Mouse (Mus musculus) spleen, adult 2 months (tissue): ENCODE measurements at regions not wholly inside any gene's neighbourhood (a gene's known extent, or its start where the extent isn't known, plus 50 kb on each side); places are given as distances from the start of the nearest gene placed in this dataset.

ENCODE experiments used
- DNase-seq, 2 experiments: peaks; one replicate each; pipeline versions ENCODE4 v3.0.0 to v3.0.0-alpha.2; 2012 to 2021; ENCODE audit warnings: low spot score in 2 of 2, low read depth in 1 of 2
- H3K27ac ChIP-seq: fragments of 200-500 bp; 2 replicates; pipeline ENCODE4 v1.5.1; 2012; ENCODE audit warnings: low read length, inconsistent platforms; ENCODE audit not compliant: insufficient read depth
- H3K27me3 ChIP-seq: fragments of 200-500 bp; 2 replicates; pipeline ENCODE4 v1.6.1; 2012; ENCODE audit warnings: mild to moderate bottlenecking, moderate library complexity, low read length, inconsistent platforms; ENCODE audit not compliant: control insufficient read depth, insufficient read depth
- H3K36me3 ChIP-seq: fragments of 200-500 bp; 2 replicates; pipeline ENCODE4 v1.6.1; 2012; ENCODE audit warnings: mild to moderate bottlenecking, low read length, inconsistent platforms; ENCODE audit not compliant: control insufficient read depth, insufficient read depth
- H3K4me1 ChIP-seq: fragments of 200-500 bp; 2 replicates; pipeline ENCODE4 v1.6.1; 2011; ENCODE audit warnings: inconsistent platforms; ENCODE audit not compliant: control insufficient read depth, insufficient read depth, insufficient read length
- H3K4me3 ChIP-seq: fragments of 200-500 bp; 2 replicates; pipeline ENCODE4 v1.5.1; 2011; ENCODE audit warnings: mild to moderate bottlenecking, inconsistent platforms; ENCODE audit not compliant: insufficient read depth, insufficient read length; ENCODE audit errors: extremely low read depth
- CTCF ChIP-seq: fragments of 200-500 bp; IDR thresholded peaks from 2 replicates; pipeline ENCODE4 v1.5.1; 2011; ENCODE audit warnings: mild to moderate bottlenecking, inconsistent platforms; ENCODE audit not compliant: insufficient read depth, insufficient read length, insufficient replicate concordance; ENCODE audit errors: extremely low read depth
- POLR2A ChIP-seq: fragments of 200-500 bp; IDR thresholded peaks from 2 replicates; pipeline ENCODE4 v1.6.1; 2011; ENCODE audit warnings: low read depth, low read length, inconsistent platforms
- WGBS: fragments of 180-500 bp; shearing (Covaris S2); methylation state at CpG from one replicate; pipeline ENCODE4 v1.1.7; 2018; 5-methylcytosine and 5-hydroxymethylcytosine counted together

DNA sequence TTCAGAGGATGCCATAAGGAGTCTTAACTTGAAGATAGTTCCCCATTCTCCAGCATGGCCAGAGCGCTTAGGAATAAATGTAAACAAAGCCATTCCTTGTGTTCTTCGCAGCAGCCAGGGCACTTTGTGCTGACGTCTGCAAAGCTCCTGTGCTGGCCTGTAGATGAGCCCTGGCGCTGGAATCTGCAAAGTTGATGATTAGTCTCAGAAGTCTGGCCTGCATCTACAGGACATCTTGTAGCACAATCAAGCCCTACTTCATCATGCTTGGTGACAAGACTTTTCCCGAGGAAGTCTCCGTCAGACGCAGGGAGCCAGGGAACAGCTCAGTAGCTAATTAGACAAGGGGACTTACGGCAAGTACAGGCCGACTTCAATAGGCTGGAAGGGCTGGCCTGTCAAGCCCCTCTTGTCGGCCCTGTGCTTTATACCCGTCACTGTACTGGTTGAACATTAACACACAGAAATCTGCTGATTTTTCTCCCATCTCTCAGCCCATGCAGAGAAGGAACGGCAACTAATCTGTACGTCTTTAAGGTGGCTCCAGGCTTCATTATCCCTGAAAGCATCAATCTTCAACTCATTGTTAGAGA, 87.6 kb upstream of the Nrbf2 start:
- Histone ChIP-seq H3K27me3 (no peaks in the 10 kb centered on the region), H3K36me3 (no peaks in the 10 kb centered on the region), H3K27ac (no peak overlapping the region), H3K4me1 (no peaks in the 10 kb centered on the region), H3K4me3 (no peak overlapping the region)
- no peak for DNase-seq
- 79% methylated on average over 13 of the region's 13 CpGs for WGBS
- TF ChIP-seq CTCF (no peak), POLR2A (no peak)

DNA sequence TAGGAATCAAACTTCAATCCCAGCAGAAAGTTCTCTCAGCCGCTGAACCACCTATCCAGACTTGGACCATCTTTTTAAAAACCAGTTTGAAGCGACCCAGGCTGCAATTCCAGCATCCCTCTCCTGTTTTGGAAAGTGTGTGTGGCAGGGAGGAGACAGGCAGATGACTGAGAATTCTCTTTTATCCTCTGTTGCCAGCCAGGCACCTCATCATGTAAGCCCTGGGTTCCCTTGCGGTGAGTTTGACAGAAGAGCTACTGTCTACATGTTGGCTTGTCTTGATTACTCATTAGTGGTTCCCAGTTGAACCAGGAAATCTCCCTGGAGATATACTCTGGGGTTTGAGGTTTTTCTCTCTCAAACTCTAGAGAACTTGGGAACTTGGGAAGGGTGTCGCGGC, 91.5 kb upstream of the Nrbf2 start:
- WGBS: 94% methylated on average over 5 of the region's 5 CpGs
- no peaks in the 10 kb centered on the region for H3K4me1 ChIP-seq
- H3K27me3 ChIP-seq: no peaks in the 10 kb centered on the region
- H3K4me3 ChIP-seq: no peak overlapping the region
- no peaks in the 10 kb centered on the region for H3K36me3 ChIP-seq
- DNase-seq: no peak
- no peak for TF ChIP-seq CTCF
- no peak for TF ChIP-seq POLR2A
- no peak overlapping the region for H3K27ac ChIP-seq

DNA sequence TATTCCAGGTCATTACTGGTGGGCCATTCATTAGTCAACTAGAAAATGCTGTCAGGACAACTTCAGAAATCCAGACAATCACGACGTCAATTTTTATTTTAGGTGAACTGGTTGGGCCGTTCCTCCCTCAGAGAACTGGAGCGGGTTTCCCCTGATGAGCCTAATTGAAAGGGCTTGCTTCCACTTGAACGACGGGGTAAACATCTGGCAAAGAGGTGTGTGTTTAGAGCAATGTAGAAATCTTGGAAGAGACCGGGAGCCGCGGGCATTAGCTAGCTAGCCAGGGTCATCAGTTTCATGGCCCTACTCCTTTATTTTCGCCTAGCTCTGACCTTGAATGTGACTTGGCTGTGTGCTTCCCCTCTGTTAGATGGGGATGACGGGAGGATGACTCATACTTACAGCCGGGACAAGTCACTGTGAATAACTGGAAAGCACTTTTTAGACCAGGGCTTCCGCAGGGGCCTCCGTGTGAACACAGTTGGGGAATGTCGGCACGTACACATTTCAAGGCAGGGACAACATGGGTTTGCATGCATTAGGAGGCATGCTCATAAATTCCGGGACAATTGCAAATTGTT, 92.6 kb upstream of the Nrbf2 start:
- no peak for DNase-seq
- no peaks in the 10 kb centered on the region for H3K36me3 ChIP-seq
- TF ChIP-seq CTCF (no peak), POLR2A (no peak)
- no peak overlapping the region for H3K27ac ChIP-seq
- H3K4me3 ChIP-seq: no peak overlapping the region
- no peaks in the 10 kb centered on the region for H3K4me1 ChIP-seq
- WGBS: 68% methylated on average over 17 of the region's 17 CpGs
- no peaks in the 10 kb centered on the region for H3K27me3 ChIP-seq

DNA sequence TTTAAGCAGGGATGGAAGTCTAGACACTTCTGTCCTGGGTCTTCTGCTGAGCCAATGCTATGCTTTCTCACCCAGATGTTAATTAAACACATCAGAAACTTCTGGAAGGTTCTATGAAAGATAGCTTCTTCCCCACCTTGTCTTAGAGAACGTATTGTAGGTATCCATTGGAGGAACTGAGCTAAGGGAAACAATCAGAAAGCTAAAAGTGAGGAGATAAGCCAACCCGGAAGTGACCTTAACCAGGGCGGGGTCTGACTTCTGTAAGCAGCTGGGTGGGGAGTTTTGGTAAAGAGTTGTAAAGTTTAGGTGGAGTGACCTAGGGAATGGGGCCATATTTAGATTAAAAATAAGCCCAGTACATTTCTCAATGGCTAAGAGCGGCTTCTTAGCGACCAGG, 95.1 kb upstream of the Nrbf2 start:
- WGBS: 87% methylated on average over 5 of the region's 5 CpGs
- H3K4me3 ChIP-seq: no peak overlapping the region
- no peak for DNase-seq
- TF ChIP-seq POLR2A (no peak), CTCF (no peak)
- H3K27me3 ChIP-seq: no peaks in the 10 kb centered on the region
- no peaks in the 10 kb centered on the region for H3K36me3 ChIP-seq
- H3K27ac ChIP-seq: no peak overlapping the region
- H3K4me1 ChIP-seq: no peaks in the 10 kb centered on the region

DNA sequence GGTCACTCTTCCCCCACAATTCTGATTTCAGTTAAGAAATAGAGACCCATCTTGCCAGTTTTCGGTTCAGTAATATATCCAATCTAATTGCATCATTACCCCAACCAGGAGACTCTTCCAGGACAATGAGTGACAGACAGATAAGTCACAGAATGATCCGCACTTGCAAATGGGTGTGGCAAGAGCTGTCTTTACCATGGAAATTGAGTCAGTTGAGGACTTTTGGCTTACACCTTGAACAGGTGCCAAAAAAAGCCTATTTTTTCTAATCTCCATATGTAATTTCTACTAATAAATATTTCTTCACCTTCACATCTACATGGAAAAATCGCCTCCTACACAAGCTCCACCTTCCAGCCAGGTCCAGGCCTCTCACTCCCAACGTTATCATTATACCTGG, 98.2 kb upstream of the Nrbf2 start:
- H3K36me3 ChIP-seq: no peaks in the 10 kb centered on the region
- TF ChIP-seq POLR2A (no peak), CTCF (no peak)
- WGBS: 90% methylated on average over 4 of the region's 4 CpGs
- DNase-seq: no peak
- no peak overlapping the region for H3K27ac ChIP-seq
- H3K4me3 ChIP-seq: no peak overlapping the region
- no peaks in the 10 kb centered on the region for H3K4me1 ChIP-seq
- H3K27me3 ChIP-seq: no peaks in the 10 kb centered on the region

DNA sequence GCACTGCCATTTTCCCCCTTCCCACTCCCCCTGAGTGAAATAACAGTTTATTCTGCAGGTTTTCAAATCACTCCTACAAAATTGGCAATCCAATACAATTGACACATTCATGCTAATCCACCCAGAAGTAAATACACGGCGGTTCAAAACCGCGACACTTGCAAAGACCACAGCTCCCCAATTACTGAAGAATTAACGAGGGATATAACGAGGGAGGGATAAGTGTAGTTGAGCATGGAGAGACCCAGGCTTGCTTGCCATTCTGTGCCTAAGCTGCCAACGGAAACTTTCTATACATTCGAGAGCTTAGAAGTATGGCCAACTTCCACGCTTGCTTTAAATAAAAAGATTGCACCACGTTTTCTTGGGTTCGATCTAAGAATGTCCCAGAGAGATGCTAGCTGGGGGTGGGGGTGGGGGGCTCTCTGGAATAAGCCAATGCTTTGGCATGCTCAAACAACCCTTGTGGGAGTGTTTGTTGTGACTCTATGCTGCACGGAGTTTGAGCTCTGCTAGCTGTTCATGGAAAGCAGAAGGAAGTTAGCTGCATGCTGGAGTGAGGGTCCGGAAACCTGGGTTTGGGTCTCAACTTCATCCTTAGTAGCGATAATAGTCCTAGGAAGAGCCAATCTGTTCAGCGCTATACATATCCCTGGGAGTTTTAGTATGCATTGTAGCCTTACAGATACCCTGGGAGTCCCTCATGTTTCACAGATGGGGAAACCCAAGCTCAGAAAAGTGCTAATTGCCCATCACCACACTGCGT, 98.9 kb upstream of the Nrbf2 start:
- Histone ChIP-seq H3K36me3 (no peaks in the 10 kb centered on the region), H3K4me1 (no peaks in the 10 kb centered on the region), H3K4me3 (no peak overlapping the region), H3K27me3 (no peaks in the 10 kb centered on the region), H3K27ac (no peak overlapping the region)
- 73% methylated on average over 16 of the region's 16 CpGs for WGBS
- DNase-seq: no peak
- TF ChIP-seq POLR2A: no peak
- TF ChIP-seq CTCF: no peak

DNA sequence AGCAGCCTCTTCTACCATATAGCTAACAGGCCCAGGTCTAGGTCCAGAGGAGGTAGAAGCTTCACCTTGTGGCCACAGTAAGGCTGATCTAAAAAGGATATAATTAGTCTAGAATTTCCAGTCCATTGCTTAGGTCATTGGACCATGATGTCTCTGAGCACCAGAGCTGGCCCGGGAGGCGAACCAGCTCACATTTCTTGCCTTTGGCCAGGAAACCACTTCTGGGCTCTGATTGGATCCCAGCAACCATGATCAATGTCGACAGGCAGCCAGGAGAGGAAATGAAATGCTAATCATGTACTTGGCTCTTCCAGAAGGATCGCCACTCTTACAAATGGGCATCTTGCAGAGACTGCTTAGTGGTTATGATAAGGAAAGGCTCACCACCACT, 99.5 kb upstream of the Nrbf2 start:
- Histone ChIP-seq H3K27ac (no peak overlapping the region), H3K4me3 (no peak overlapping the region), H3K4me1 (no peaks in the 10 kb centered on the region), H3K36me3 (no peaks in the 10 kb centered on the region), H3K27me3 (no peaks in the 10 kb centered on the region)
- WGBS: 53% methylated on average over 4 of the region's 4 CpGs
- no peak for DNase-seq
- TF ChIP-seq CTCF (no peak), POLR2A (no peak)
